8 mouse cellular contexts compared by ENCODE assay signal in genomic region chr9:59036159-59036731, GRCm38 (mm10). TPM values are rescaled to one million over a fixed set of nuclear protein-coding genes. Genes with fewer than 3 reads are reported as not detected.
A peak's percentile ranks its signal among the peaks of the same experiment; 100 is the strongest.
DNase-seq lines count a peak whose midpoint lies in the region; ATAC-seq lines count a peak whose summit lies in the region.

Gene Neo1, minus strand, starts transcription at chr9:59036441.

- peak within 1 kb of the TSS; percentile 81 for H3K4me2 ChIP-seq in intestine, embryonic 15.5 days (replicated peaks)
- peak within 1 kb of the TSS; percentile 49 for H3K4me2 ChIP-seq in midbrain, embryonic 11.5 days

- H3K4me1 ChIP-seq in intestine, embryonic 15.5 days (replicated peaks): 0 out of 2 replicates have a peak, but pooled peaks cover 12% of the 10 kb centered on the region
- peaks cover 10% of the 10 kb centered on the region for H3K4me1 ChIP-seq in midbrain, embryonic 11.5 days (ENCODE audit: control insufficient read depth, insufficient read depth, low read length)

- intact Hi-C loops in left cerebral cortex, postnatal 10 days (cut with DNase I): loop anchor here (10.0 kb wide), 1 partner anchor 99 kb away; no protein-coding TSS in a partner anchor

- ATAC-seq in intestine, embryonic 15.5 days: peak; percentile 95
- peak; percentile 91 for ATAC-seq in midbrain, embryonic 11.5 days (ENCODE audit: low FRiP score)
- ATAC-seq in inflammation-experienced regulatory T-cells, adult 6 months: no peak

- peak within 1 kb of the TSS; percentile 95 for H3K4me3 ChIP-seq in intestine, embryonic 15.5 days (replicated peaks)
- peak within 1 kb of the TSS; percentile 90 for H3K4me3 ChIP-seq in midbrain, embryonic 11.5 days (ENCODE audit: low read depth, low read length)

- peak within 1 kb of the TSS; percentile 100 for H3K27ac ChIP-seq in intestine, embryonic 15.5 days
- H3K27ac ChIP-seq in midbrain, embryonic 11.5 days (ENCODE audit: low read depth, low read length): peak within 1 kb of the TSS; percentile 99

- peak; percentile 88 to 89 for DNase-seq in adrenal gland, adult 18-20 months (ENCODE audit: low spot score in 2 of 2)
- DNase-seq in embryo, embryonic 10 days (ENCODE audit: low spot score): peak; percentile 90
- peak; percentile 91 for DNase-seq in gastrocnemius, postnatal 25 days
- peak; percentile 88 to 96 for DNase-seq in left cerebral cortex, postnatal 10 days (ENCODE audit: extremely low spot score in 1 of 2, low spot score in 2 of 2)
- peak; percentile 99 for DNase-seq in midbrain, embryonic 11.5 days (ENCODE audit: low spot score, missing footprints)
- peak; percentile 9 to 36 for DNase-seq in spleen, postnatal 10 days (ENCODE audit: low spot score in 2 of 2)

- H3K36me3 ChIP-seq in intestine, embryonic 15.5 days: no peaks in the 10 kb centered on the region
- no peaks in the 10 kb centered on the region for H3K36me3 ChIP-seq in midbrain, embryonic 11.5 days (ENCODE audit: control insufficient read depth, insufficient read depth, low read length)

- H3K27me3 ChIP-seq in intestine, embryonic 15.5 days (replicated peaks): no peaks in the 10 kb centered on the region
- H3K27me3 ChIP-seq in midbrain, embryonic 11.5 days (ENCODE audit: control insufficient read depth, insufficient read depth, low read length): no peaks in the 10 kb centered on the region

- no peaks in the 10 kb centered on the region for H3K9me3 ChIP-seq in intestine, embryonic 15.5 days
- no peaks in the 10 kb centered on the region for H3K9me3 ChIP-seq in midbrain, embryonic 11.5 days (ENCODE audit: control insufficient read depth, low read length)

- WGBS in intestine, embryonic 15.5 days: under 1% methylated on average over 66 of the region's 86 CpGs
- WGBS in midbrain, embryonic 11.5 days: 0% methylated on average over 43 of the region's 86 CpGs

- peak within 1 kb of the TSS; percentile 93 for H3K9ac ChIP-seq in intestine, embryonic 15.5 days
- peak within 1 kb of the TSS; percentile 98 for H3K9ac ChIP-seq in midbrain, embryonic 11.5 days (ENCODE audit: low read length)

RNA-seq across cellular contexts. Expression of gene Neo1, which starts in this region (rescaled TPM):
- 10 to 100 TPM; 44.5 to 52.7 TPM for total RNA-seq in adrenal gland, adult 18-20 months (2021)
- total RNA-seq in gastrocnemius, postnatal 25 days (2021): 10 to 100 TPM; 29.5 to 29.8 TPM
- 24.2 and 26.0 TPM in 2 replicates for polyA plus RNA-seq in intestine, embryonic 15.5 days (2015; fragmentation: Nextera tagmentation; extraction: Ambion mirVana)
- 100 to 1,000 TPM; 176 to 196 TPM for total RNA-seq in left cerebral cortex, postnatal 10 days (2021)
- 39.6 and 39.7 TPM in 2 replicates for polyA plus RNA-seq in midbrain, embryonic 11.5 days (2014; fragmentation: Nextera tagmentation; extraction: Ambion mirVana)
- polyA plus RNA-seq in inflammation-experienced regulatory T-cells, adult 6 months (2017; shearing (Covaris generic)): under 1 TPM in 1 of 3 experiments, not detected in 2; 0.05 TPM

Comparison
In these comparisons a context has a peak if more than half of its experiments do, and no peak if none do; other contexts are left out.
1. RNA of gene Neo1 (polyA plus RNA-seq): 39.6 to 39.7 TPM in midbrain, embryonic 11.5 days and 24.2 to 26.0 TPM in intestine, embryonic 15.5 days; 0.05 TPM in inflammation-experienced regulatory T-cells, adult 6 months; every median in the first group is over 10 times any median in the second.
2. DNase-seq: peak in every context shown above with its lines; median percentile 99 in midbrain, embryonic 11.5 days; 92 in left cerebral cortex, postnatal 10 days; 91 in gastrocnemius, postnatal 25 days; 90 in embryo, embryonic 10 days; 88 in adrenal gland, adult 18-20 months; 22 in spleen, postnatal 10 days.